Mouse (Mus musculus) CH12.LX (cell line): ENCODE results near the gene Postn. TPM values are rescaled to one million over a fixed set of nuclear protein-coding genes. Genes with fewer than 3 reads are reported as not detected.

Experiments used
- DNase-seq: peaks from one replicate; pipeline ENCODE4 v3.0.0-alpha.2; 2013; ENCODE audit errors: extremely low read depth
- H3K27ac ChIP-seq: 2 replicates; pipeline ENCODE4 v1.5.1; 2012; ENCODE audit warnings: low read depth, mild to moderate bottlenecking, control low read depth, moderate library complexity; ENCODE audit not compliant: insufficient read depth
- H3K27me3 ChIP-seq: replicated peaks from 2 replicates; pipeline ENCODE3; 2012; ENCODE audit warnings: inconsistent platforms
- H3K36me3 ChIP-seq, 2 experiments: replicated peaks in 1 of 2; 2 replicates each; pipeline versions ENCODE3 to v1.6.1; 2012; ENCODE audit warnings: inconsistent platforms in 1 of 2, low read length in 1 of 2, mild to moderate bottlenecking in 1 of 2, mixed read lengths in 1 of 2, moderate library complexity in 1 of 2; ENCODE audit not compliant: control insufficient read depth in 1 of 2, insufficient read depth in 1 of 2
- H3K4me1 ChIP-seq, 2 experiments: 2 replicates each; pipeline ENCODE4 v1.6.1; 2012; ENCODE audit warnings: inconsistent platforms in 1 of 2, moderate library complexity in 1 of 2; ENCODE audit not compliant: insufficient read depth in 2 of 2, control insufficient read depth in 1 of 2
- H3K4me2 ChIP-seq: 2 replicates; pipeline ENCODE4 v1.6.1; 2012; ENCODE audit warnings: low read depth, mild to moderate bottlenecking, control low read depth; ENCODE audit not compliant: poor library complexity, insufficient read depth, severe bottlenecking
- H3K4me3 ChIP-seq, 3 experiments: fragments of 150-350 bp in 1 of 3; sonication (generic) in 1 of 3; replicated peaks in 1 of 3; 2 replicates each; pipeline versions ENCODE3 to v1.5.1; 2011 to 2012; ENCODE audit warnings: low read depth in 2 of 3, low read length in 2 of 3, mild to moderate bottlenecking in 2 of 3, moderate library complexity in 2 of 3, control low read depth in 1 of 3, improper control_type of control experiment in 1 of 3, inconsistent platforms in 1 of 3, mixed read lengths in 1 of 3; ENCODE audit not compliant: poor library complexity in 1 of 3
- H3K79me2 ChIP-seq: replicated peaks from 2 replicates; pipeline ENCODE4 v1.6.1; 2012; ENCODE audit warnings: mild to moderate bottlenecking, moderate library complexity; ENCODE audit not compliant: control insufficient read depth, poor library complexity, insufficient read depth, severe bottlenecking; ENCODE audit errors: extremely low read depth
- H3K9ac ChIP-seq: 2 replicates; pipeline ENCODE4 v1.6.1; 2012; ENCODE audit warnings: low read depth, mild to moderate bottlenecking, control low read depth, moderate library complexity; ENCODE audit not compliant: insufficient read depth
- H3K9me3 ChIP-seq: replicated peaks from 2 replicates; pipeline ENCODE3; 2012; ENCODE audit warnings: low read length, inconsistent platforms, mixed read lengths
- CHD1 ChIP-seq: IDR thresholded peaks from 2 replicates; pipeline ENCODE4 v1.6.1; 2012; ENCODE audit warnings: low read depth, low read length, improper control_type of control experiment, inconsistent platforms
- E2F4 ChIP-seq: IDR thresholded peaks from 2 replicates; pipeline ENCODE4 v1.6.1; 2011; ENCODE audit warnings: low read depth, low read length, improper control_type of control experiment; ENCODE audit not compliant: insufficient replicate concordance
- ELF1 ChIP-seq: IDR thresholded peaks from 2 replicates; pipeline ENCODE4 v1.6.1; 2014; ENCODE audit warnings: low read depth, mild to moderate bottlenecking, inconsistent platforms, low read length, improper control_type of control experiment
- EP300 ChIP-seq: IDR thresholded peaks from 2 replicates; pipeline ENCODE4 v1.6.1; 2011; ENCODE audit warnings: low read length, improper control_type of control experiment
- HCFC1 ChIP-seq: IDR thresholded peaks from 2 replicates; pipeline ENCODE4 v1.6.1; 2012; ENCODE audit warnings: low read depth, mild to moderate bottlenecking, inconsistent platforms, low read length, improper control_type of control experiment
- JUN ChIP-seq: IDR thresholded peaks from 2 replicates; pipeline ENCODE4 v1.6.1; 2011; ENCODE audit warnings: low read depth, mild to moderate bottlenecking, low read length, improper control_type of control experiment, moderate library complexity; ENCODE audit not compliant: insufficient read depth
- JUND ChIP-seq: conservative IDR thresholded peaks from 2 replicates; pipeline ENCODE4 v1.6.1; 2011; ENCODE audit warnings: low read depth, low read length, improper control_type of control experiment
- KAT2A ChIP-seq: IDR thresholded peaks from 2 replicates; pipeline ENCODE4 v1.6.1; 2012; ENCODE audit warnings: low read length, improper control_type of control experiment, inconsistent platforms; ENCODE audit not compliant: insufficient replicate concordance
- MAFK ChIP-seq: IDR thresholded peaks from 2 replicates; pipeline ENCODE4 v1.6.1; 2011; ENCODE audit warnings: low read length, improper control_type of control experiment; ENCODE audit not compliant: insufficient replicate concordance
- MAX ChIP-seq: IDR thresholded peaks from 2 replicates; pipeline ENCODE4 v1.6.1; 2011; ENCODE audit warnings: low read length, improper control_type of control experiment
- MEF2A ChIP-seq: IDR thresholded peaks from 2 replicates; pipeline ENCODE4 v1.6.1; 2014; ENCODE audit warnings: low read depth, mild to moderate bottlenecking, inconsistent platforms, low read length, improper control_type of control experiment, borderline replicate concordance
- MYC ChIP-seq: IDR thresholded peaks from 2 replicates; pipeline ENCODE4 v1.6.1; 2011; ENCODE audit warnings: low read depth, mild to moderate bottlenecking, improper control_type of control experiment, low read length
- NELFE ChIP-seq: IDR thresholded peaks from 2 replicates; pipeline ENCODE4 v1.6.1; 2011; ENCODE audit warnings: low read depth, low read length, improper control_type of control experiment
- PAX5 ChIP-seq: IDR thresholded peaks from 2 replicates; pipeline ENCODE4 v1.6.1; 2012; ENCODE audit warnings: low read length, inconsistent platforms, mixed read lengths
- POLR2A ChIP-seq: IDR thresholded peaks from 2 replicates; pipeline ENCODE4 v1.6.1; 2011; ENCODE audit warnings: low read depth, mild to moderate bottlenecking, improper control_type of control experiment, low read length
- SMC3 ChIP-seq: IDR thresholded peaks from 2 replicates; pipeline ENCODE4 v1.6.1; 2011; ENCODE audit warnings: low read depth, low read length, improper control_type of control experiment
- UBTF ChIP-seq: IDR thresholded peaks from 2 replicates; pipeline ENCODE4 v1.6.1; 2012; ENCODE audit warnings: low read depth, mild to moderate bottlenecking, inconsistent platforms, low read length, improper control_type of control experiment, moderate library complexity
- USF2 ChIP-seq: conservative IDR thresholded peaks from 2 replicates; pipeline ENCODE4 v1.6.1; 2011; ENCODE audit warnings: low read depth, low read length, improper control_type of control experiment
- ZKSCAN1 ChIP-seq: IDR thresholded peaks from 2 replicates; pipeline ENCODE4 v1.6.1; 2012; ENCODE audit warnings: low read depth, inconsistent platforms, low read length, improper control_type of control experiment, borderline replicate concordance
- dilution Hi-C: fragments of 300-500 bp; cut with MboI; formaldehyde crosslinking; loops from 2 replicates; pipeline ENCODE4 v1.14.3; 2020; ENCODE audit warnings: low sequenced_read_pairs; ENCODE audit not compliant: extremely low pct_unique_long_range_greater_than_20kb, extremely low pct_ligation_motif_present
- in situ Hi-C: fragments of 300-500 bp; cut with MboI; formaldehyde crosslinking; loops from 3 replicates; pipeline ENCODE4 v1.14.3; 2019; ENCODE audit warnings: low sequenced_read_pairs, low pct_ligation_motif_present, low pct_unique_long_range_greater_than_20kb, mixed read lengths
- polyA plus RNA-seq: library from polyadenylated mRNA; unstranded; fragments of >175 nt; gene quantifications from 2 replicates; pipeline ENCODE4 v1.2.1, GENCODE M21; 2012; ENCODE audit warnings: low read depth; ENCODE audit not compliant: insufficient read length
- total RNA-seq, 2 experiments: library from RNA; depleted of rRNA; stranded (reverse); fragments of 300-350 nt in 1 of 2; fragments of >200 nt in 1 of 2; gene quantifications; 2 replicates each; pipeline ENCODE4 v1.2.3; 2012 to 2014

Gene Postn
- total and polyA plus RNA-seq, 3 experiments, result 0.59 to 2.6 (median 2.3) TPM

GRCm38 (mm10) chr3:54403791-54404190, 42.9 kb downstream of the Postn start:
- peaks cover 0 to 7% of the 10 kb centered on the region in 2 experiments; a peak in 1 of 4 replicates for H3K4me1 ChIP-seq
- no peak overlapping the region for H3K4me2 ChIP-seq
- no peak overlapping the region for H3K9ac ChIP-seq
- H3K4me3 ChIP-seq, result no peak overlapping the region
- dilution Hi-C loops (no loop called here), in situ Hi-C loops (no loop called here)
- no peak overlapping the region for H3K27ac ChIP-seq
- H3K9me3 ChIP-seq, result no peaks in the 10 kb centered on the region
- no peaks in the 10 kb centered on the region for H3K79me2 ChIP-seq
- no peaks in the 10 kb centered on the region for H3K36me3 ChIP-seq
- TF ChIP-seq EP300 (no peak), POLR2A (no peak), NELFE (no peak), MAX (no peak), USF2 (no peak)
- H3K27me3 ChIP-seq, result no peaks in the 10 kb centered on the region
- DNase-seq, result no peak

DNA sequence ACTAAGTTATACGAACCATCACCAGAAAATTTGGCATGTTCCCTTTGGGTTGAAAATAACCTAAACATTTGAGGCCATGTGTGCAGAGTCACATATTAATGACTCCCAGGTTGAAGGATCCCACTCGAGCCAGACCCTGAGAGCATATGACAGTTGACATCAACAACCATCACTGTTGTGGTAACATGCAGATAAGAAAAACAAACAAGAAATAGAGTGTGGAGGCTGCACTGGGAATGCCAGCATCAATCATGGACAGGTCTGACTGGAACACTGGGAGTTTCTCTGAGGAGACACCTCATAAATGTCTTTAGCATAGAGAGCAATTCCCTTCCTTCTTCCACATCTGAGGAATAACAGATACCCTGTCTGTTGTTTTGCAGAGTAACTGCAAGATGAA, 45.7 kb downstream of the Postn start:
- no peak overlapping the region for H3K27ac ChIP-seq
- no peak overlapping the region for H3K9ac ChIP-seq
- H3K79me2 ChIP-seq, result no peaks in the 10 kb centered on the region
- no peak overlapping the region for H3K4me2 ChIP-seq
- no peaks in the 10 kb centered on the region for H3K36me3 ChIP-seq
- no peak for TF ChIP-seq EP300
- TF ChIP-seq ELF1, result no peak
- TF ChIP-seq USF2, result no peak
- TF ChIP-seq JUN, result no peak
- TF ChIP-seq ZKSCAN1, result no peak
- no peak for TF ChIP-seq UBTF
- TF ChIP-seq E2F4, result no peak
- TF ChIP-seq JUND, result no peak
- TF ChIP-seq MYC, result no peak
- no peak for TF ChIP-seq KAT2A
- TF ChIP-seq PAX5, result no peak
- no peak for TF ChIP-seq HCFC1
- no peak for TF ChIP-seq MAFK
- no peak for TF ChIP-seq MAX
- TF ChIP-seq MEF2A, result no peak
- no peaks in the 10 kb centered on the region for H3K27me3 ChIP-seq
- in situ Hi-C loops (no loop called here), dilution Hi-C loops (no loop called here)
- no peaks in the 10 kb centered on the region for H3K4me1 ChIP-seq
- no peaks in the 10 kb centered on the region for H3K9me3 ChIP-seq
- no peak overlapping the region for H3K4me3 ChIP-seq
- no peak for DNase-seq

DNA sequence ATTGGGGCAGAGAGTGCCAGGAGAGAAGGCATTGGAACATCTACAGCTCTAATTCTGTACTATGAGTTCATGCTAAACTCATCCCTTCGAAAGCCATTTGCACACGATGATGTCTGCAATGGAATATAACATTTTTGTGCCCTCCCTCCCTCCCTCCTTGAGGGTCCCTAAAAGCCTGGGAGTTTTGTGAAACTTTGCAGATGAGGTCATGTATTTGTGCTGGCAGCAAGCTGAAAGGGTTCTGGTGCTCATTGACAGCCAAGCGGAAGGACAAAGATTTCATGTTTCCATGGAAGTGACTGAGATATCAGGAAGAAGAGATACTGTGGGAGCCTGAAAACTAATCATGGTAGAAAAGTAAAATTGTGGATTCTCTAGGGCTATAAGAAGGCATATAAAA, 50.1 kb downstream of the Postn start:
- no peaks in the 10 kb centered on the region for H3K79me2 ChIP-seq
- no peak overlapping the region for H3K4me3 ChIP-seq
- H3K4me1 ChIP-seq, result no peaks in the 10 kb centered on the region
- H3K9ac ChIP-seq, result no peak overlapping the region
- H3K4me2 ChIP-seq, result no peak overlapping the region
- no peaks in the 10 kb centered on the region for H3K27me3 ChIP-seq
- in situ Hi-C loops, result no loop called here
- no peak overlapping the region for H3K27ac ChIP-seq
- dilution Hi-C loops, result no loop called here
- no peaks in the 10 kb centered on the region for H3K9me3 ChIP-seq
- no peak for TF ChIP-seq SMC3
- TF ChIP-seq MEF2A, result no peak
- TF ChIP-seq KAT2A, result no peak
- no peak for TF ChIP-seq PAX5
- no peak for TF ChIP-seq CHD1
- no peak for TF ChIP-seq ZKSCAN1
- no peak for TF ChIP-seq ELF1
- TF ChIP-seq EP300, result no peak
- no peaks in the 10 kb centered on the region for H3K36me3 ChIP-seq
- no peak for DNase-seq
